Mouse (Mus musculus) intestine, postnatal 0 days (tissue): ENCODE results near the gene Med13l. TPM values are rescaled to one million over a fixed set of nuclear protein-coding genes. Genes with fewer than 3 reads are reported as not detected.

Experiments used
- ATAC-seq: fragments of 200-750 bp; cut with Nextera tagmentation; 2 replicates; pipeline ENCODE4 v1.8.0; 2017; ENCODE audit warnings: mild to moderate bottlenecking, moderate TSS enrichment, moderate library complexity
- H3K27ac ChIP-seq: fragments of 300-500 bp; sonication (generic); 2 replicates; pipeline ENCODE4 v1.5.1; 2014; ENCODE audit warnings: mild to moderate bottlenecking, low read depth, low read length, moderate library complexity
- H3K27me3 ChIP-seq: fragments of 300-500 bp; sonication (generic); replicated peaks from 2 replicates; pipeline ENCODE4 v1.6.1; 2014; ENCODE audit warnings: low read length, mixed read lengths; ENCODE audit not compliant: control insufficient read depth, insufficient read depth
- H3K36me3 ChIP-seq: fragments of 300-500 bp; sonication (generic); 2 replicates; pipeline ENCODE4 v1.6.1; 2014; ENCODE audit warnings: mild to moderate bottlenecking, moderate library complexity; ENCODE audit not compliant: control insufficient read depth, insufficient read depth
- H3K4me1 ChIP-seq: fragments of 300-500 bp; sonication (generic); replicated peaks from 2 replicates; pipeline ENCODE4 v1.6.1; 2014; ENCODE audit warnings: antibody characterized with exemption, low read length, mixed read lengths; ENCODE audit not compliant: control insufficient read depth, insufficient read depth
- H3K4me2 ChIP-seq: fragments of 300-500 bp; sonication (generic); replicated peaks from 2 replicates; pipeline ENCODE4 v1.6.1; 2014; ENCODE audit warnings: low read depth, mild to moderate bottlenecking, moderate library complexity
- H3K4me3 ChIP-seq: fragments of 300-500 bp; sonication (generic); 2 replicates; pipeline ENCODE4 v1.5.1; 2014; ENCODE audit warnings: low read depth, low read length
- H3K9ac ChIP-seq: fragments of 300-500 bp; sonication (generic); 2 replicates; pipeline ENCODE4 v1.6.1; 2014; ENCODE audit warnings: mild to moderate bottlenecking, low read depth, low read length
- H3K9me3 ChIP-seq: fragments of 300-500 bp; sonication (generic); 2 replicates; pipeline ENCODE4 v1.6.1; 2016; ENCODE audit warnings: mixed run types; ENCODE audit not compliant: control insufficient read depth
- CTCF ChIP-seq: sonication (generic); IDR thresholded peaks from 2 replicates; pipeline ENCODE4 v1.5.1; 2016; ENCODE audit warnings: low read depth, mild to moderate bottlenecking, control low read depth, antibody characterized with exemption, moderate library complexity
- WGBS: fragments of 180-500 bp; shearing (Covaris S2); extraction: QIAGEN DNeasy Blood & Tissue Kit; methylation state at CpG from one replicate; pipeline ENCODE4 v1.1.7; 2014; 5-methylcytosine and 5-hydroxymethylcytosine counted together
- polyA plus RNA-seq: library from polyadenylated mRNA; unstranded; fragments of >200 nt; fragmentation: Nextera tagmentation; extraction: Ambion mirVana; gene quantifications from 2 replicates; pipeline ENCODE4 v1.2.1, GENCODE M21; 2015

Med13l gene
- polyA plus RNA-seq, 1 experiment from 2014 or later, result 5.1 TPM

DNA sequence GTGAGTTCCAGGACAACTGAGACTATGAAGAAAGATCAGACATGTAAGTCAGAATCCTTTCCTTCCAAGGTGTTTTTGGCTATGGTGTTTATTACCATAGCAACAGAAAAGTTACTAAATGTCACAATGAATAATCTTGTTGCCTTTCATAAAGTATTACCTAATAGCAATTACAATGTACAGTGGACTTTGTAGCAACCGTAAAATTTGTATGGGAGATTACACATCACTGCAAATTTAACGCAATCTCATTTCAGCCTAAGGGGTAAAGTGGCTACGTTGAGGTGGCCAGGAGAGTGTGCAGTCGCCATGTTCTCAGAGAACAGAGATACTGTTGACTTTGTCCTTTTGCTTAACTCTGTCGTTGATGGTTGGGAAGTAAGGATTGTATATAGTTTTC lies 61.9 kb downstream of the Med13l start:
- no peak for TF ChIP-seq CTCF
- no peak overlapping the region for H3K4me3 ChIP-seq
- no peaks in the 10 kb centered on the region for H3K9me3 ChIP-seq
- peaks cover 8% of the 10 kb centered on the region; the same call in 1 of the 2 replicates for H3K4me1 ChIP-seq
- peak; percentile 73 for ATAC-seq
- no peaks in the 10 kb centered on the region; the same call in 1 of the 2 replicates for H3K36me3 ChIP-seq
- H3K9ac ChIP-seq, result no peak overlapping the region
- WGBS, result 43% methylated on average over 5 of the region's 5 CpGs
- H3K27me3 ChIP-seq, result no peaks in the 10 kb centered on the region
- no peak overlapping the region for H3K27ac ChIP-seq
- no peak overlapping the region for H3K4me2 ChIP-seq

DNA sequence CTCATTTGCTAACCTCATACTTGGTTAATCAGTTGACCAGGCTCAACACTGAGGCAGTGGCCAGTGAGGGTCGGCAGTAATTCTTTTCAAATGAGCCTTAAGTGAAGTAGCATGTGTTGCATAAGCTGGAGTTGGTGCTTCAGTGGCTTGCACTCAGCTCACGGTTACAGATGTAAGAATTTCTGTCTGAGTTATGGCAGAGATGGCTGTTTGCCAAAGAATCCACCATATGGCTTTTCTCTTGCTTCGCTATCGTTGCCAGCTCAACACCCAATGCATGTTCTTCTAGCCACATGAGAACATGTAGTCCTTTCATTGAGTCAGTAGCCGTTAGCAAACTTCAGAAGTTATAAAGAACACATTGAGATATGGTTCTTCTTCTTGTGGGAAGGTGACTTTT lies 63.3 kb downstream of the Med13l start:
- 63% methylated on average over 5 of the region's 5 CpGs for WGBS
- Histone ChIP-seq H3K27ac (no peak overlapping the region), H3K4me1 (peaks cover 8% of the 10 kb centered on the region; the same call in 1 of the 2 replicates), H3K4me3 (no peak overlapping the region), H3K4me2 (no peak overlapping the region), H3K9me3 (no peaks in the 10 kb centered on the region), H3K9ac (no peak overlapping the region), H3K27me3 (no peaks in the 10 kb centered on the region), H3K36me3 (no peaks in the 10 kb centered on the region; the same call in 1 of the 2 replicates)
- TF ChIP-seq CTCF, result no peak
- ATAC-seq, result no peak

DNA sequence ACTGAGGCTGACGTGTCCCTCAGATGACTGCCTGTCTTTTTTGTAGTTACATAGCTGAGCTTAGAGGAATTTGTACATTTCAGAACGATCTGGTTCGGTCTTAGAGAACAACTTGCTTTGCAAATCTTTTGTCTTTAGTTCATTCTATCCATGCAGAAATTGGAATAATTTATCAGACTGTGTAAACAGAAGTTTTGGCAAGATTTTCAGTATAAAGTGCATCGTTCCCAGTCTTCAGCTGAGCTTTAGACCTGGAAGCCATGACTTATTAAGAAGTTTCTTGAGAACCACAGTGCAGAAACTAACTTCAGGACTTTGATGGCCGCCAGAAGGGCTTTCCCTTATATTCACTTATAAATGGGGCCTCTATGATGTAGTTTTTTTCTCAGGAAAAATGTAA lies 67.2 kb downstream of the Med13l start:
- no peak for ATAC-seq
- Histone ChIP-seq H3K9me3 (no peaks in the 10 kb centered on the region), H3K27me3 (no peaks in the 10 kb centered on the region), H3K4me1 (no peaks in the 10 kb centered on the region), H3K36me3 (no peaks in the 10 kb centered on the region; the same call in 1 of the 2 replicates), H3K4me2 (no peak overlapping the region), H3K4me3 (no peak overlapping the region), H3K9ac (no peak overlapping the region), H3K27ac (no peak overlapping the region)
- 67% methylated on average over 5 of the region's 5 CpGs for WGBS
- no peak for TF ChIP-seq CTCF

DNA sequence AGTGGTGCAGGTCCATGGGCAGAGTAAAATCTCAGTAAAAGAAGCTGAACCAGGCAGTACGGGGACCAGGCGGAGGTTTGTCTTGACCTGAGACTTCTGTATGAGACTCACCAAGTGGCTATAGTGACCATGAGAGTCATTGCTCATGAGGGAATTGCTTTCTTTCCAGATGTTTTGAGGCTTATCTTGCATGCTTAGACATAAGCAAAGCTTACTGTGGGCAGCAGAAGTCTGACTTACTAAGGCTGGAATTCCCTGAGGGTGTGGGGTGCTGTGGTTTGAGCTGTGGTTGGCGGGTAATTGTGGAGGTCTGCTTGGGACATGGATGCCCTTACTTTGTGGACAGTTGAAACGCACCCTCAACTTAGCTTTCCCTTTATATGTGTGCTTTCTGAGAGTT lies 67.7 kb downstream of the Med13l start:
- Histone ChIP-seq H3K9ac (no peak overlapping the region), H3K4me1 (no peaks in the 10 kb centered on the region), H3K36me3 (no peaks in the 10 kb centered on the region; the same call in 1 of the 2 replicates), H3K27me3 (no peaks in the 10 kb centered on the region), H3K27ac (no peak overlapping the region), H3K4me3 (no peak overlapping the region), H3K4me2 (no peak overlapping the region), H3K9me3 (no peaks in the 10 kb centered on the region)
- no peak for ATAC-seq
- 93% methylated on average over 4 of the region's 4 CpGs for WGBS
- TF ChIP-seq CTCF, result no peak

DNA sequence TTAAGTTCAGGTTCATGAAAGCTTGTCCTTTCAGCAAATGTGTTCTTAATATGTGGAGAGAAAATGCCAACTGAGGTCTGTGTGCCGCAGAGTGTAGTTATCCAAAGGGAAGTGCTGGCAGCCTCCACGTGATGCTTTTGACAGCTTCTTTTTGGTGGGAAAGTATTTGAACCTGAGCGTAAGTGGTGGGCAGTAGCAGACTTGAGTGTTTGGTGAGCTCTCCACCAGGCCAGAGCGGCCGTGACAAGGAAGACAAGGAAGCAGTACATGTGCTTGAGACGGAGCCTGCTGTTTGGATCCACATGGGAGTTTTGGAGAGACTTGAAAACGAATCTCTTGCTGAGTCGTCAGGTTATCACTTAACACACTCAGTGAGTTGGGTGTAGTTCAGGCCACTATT lies 71.9 kb downstream of the Med13l start:
- Histone ChIP-seq H3K4me1 (no peaks in the 10 kb centered on the region), H3K36me3 (no peaks in the 10 kb centered on the region; the same call in 1 of the 2 replicates), H3K9ac (no peak overlapping the region), H3K4me2 (no peak overlapping the region), H3K27me3 (no peaks in the 10 kb centered on the region), H3K27ac (no peak overlapping the region), H3K4me3 (no peak overlapping the region), H3K9me3 (no peaks in the 10 kb centered on the region)
- ATAC-seq, result no peak
- WGBS, result 81% methylated on average over 8 of the region's 8 CpGs
- no peak for TF ChIP-seq CTCF

DNA sequence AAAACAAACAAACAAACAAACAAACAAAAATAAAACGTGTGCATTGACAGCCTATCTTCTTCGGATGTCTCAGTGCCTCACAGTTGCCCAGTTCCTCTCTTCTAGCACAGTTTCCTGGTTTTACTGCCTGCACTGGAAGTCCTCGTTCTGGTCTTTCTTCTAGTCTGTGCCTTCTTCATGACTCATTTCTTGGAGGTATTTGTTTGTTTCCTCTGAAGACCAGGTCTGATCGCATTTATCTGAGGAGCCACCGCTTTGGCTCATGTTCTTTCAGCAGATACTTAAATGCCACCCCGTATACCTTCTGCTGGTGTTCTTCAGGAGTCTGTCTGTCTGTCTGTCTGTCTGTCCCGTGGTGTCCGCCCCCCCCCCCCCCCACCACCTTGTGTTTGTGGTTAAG lies 72.6 kb downstream of the Med13l start:
- no peaks in the 10 kb centered on the region; the same call in 1 of the 2 replicates for H3K36me3 ChIP-seq
- H3K4me3 ChIP-seq, result no peak overlapping the region
- 55% methylated on average over 8 of the region's 8 CpGs for WGBS
- no peaks in the 10 kb centered on the region for H3K27me3 ChIP-seq
- no peak overlapping the region for H3K9ac ChIP-seq
- H3K9me3 ChIP-seq, result no peaks in the 10 kb centered on the region
- no peak for TF ChIP-seq CTCF
- H3K4me2 ChIP-seq, result no peak overlapping the region
- no peaks in the 10 kb centered on the region for H3K4me1 ChIP-seq
- ATAC-seq, result no peak
- H3K27ac ChIP-seq, result no peak overlapping the region
